Mouse (Mus musculus) myocyte (in vitro differentiated cells): ENCODE data around the gene Rnf41.

Experiments
- CEBPB ChIP-seq: IDR thresholded peaks from 2 replicates; pipeline ENCODE4 v1.6.1; 2011; ENCODE audit warnings: mild to moderate bottlenecking, moderate library complexity; ENCODE audit not compliant: poor library complexity, insufficient read depth, severe bottlenecking
- MAX ChIP-seq: IDR thresholded peaks from one replicate; pipeline ENCODE4 v1.6.1; 2011; ENCODE audit warnings: low read depth, mild to moderate bottlenecking, control low read depth
- MYOD1 ChIP-seq, 3 experiments: IDR thresholded peaks; one replicate each; pipeline ENCODE4 v1.6.1; 2011; ENCODE audit warnings: control low read depth in 2 of 3, low read depth in 2 of 3, mild to moderate bottlenecking in 2 of 3, moderate library complexity in 1 of 3; ENCODE audit not compliant: insufficient read length in 2 of 3, control insufficient read depth in 1 of 3
- POLR2A ChIP-seq: IDR thresholded peaks from one replicate; pipeline ENCODE4 v1.6.1; 2011; ENCODE audit warnings: low read depth, mild to moderate bottlenecking, control low read depth, moderate library complexity; ENCODE audit not compliant: insufficient read length
- POLR2AphosphoS2 ChIP-seq: IDR thresholded peaks from one replicate; pipeline ENCODE4 v1.6.1; 2011; ENCODE audit warnings: low read depth, control low read depth; ENCODE audit not compliant: insufficient read length
- SRF ChIP-seq: IDR thresholded peaks from one replicate; pipeline ENCODE4 v1.6.1; 2011; ENCODE audit warnings: low read depth; ENCODE audit not compliant: control insufficient read depth, insufficient read length
- TCF12 ChIP-seq: IDR thresholded peaks from one replicate; pipeline ENCODE4 v1.6.1; 2011; ENCODE audit warnings: mild to moderate bottlenecking, control low read depth; ENCODE audit not compliant: poor library complexity, insufficient read depth, severe bottlenecking
- TCF3 ChIP-seq: IDR thresholded peaks from one replicate; pipeline ENCODE4 v1.6.1; 2011; ENCODE audit warnings: low read depth, control low read depth; ENCODE audit not compliant: insufficient read length
- USF1 ChIP-seq: IDR thresholded peaks from one replicate; pipeline ENCODE4 v1.6.1; 2011; ENCODE audit warnings: low read depth, mild to moderate bottlenecking, control low read depth, moderate library complexity

- TF ChIP-seq SRF (no peak), POLR2A (no peak), CEBPB (no peak), MAX (no peak), POLR2AphosphoS2 (no peak), TCF12 (no peak), USF1 (no peak), TCF3 (no peak), MYOD1 (IDR thresholded peaks at IDR 0.05; ENCODE audit: control insufficient read depth in 1 of 3, insufficient read length in 2 of 3, low read depth in 2 of 3) (no peak)
These were observed 13.8 kb downstream of the Rnf41 start for GRCm38 (mm10) chr10:128425260-128425659.
